Mouse (Mus musculus) adipocyte (in vitro differentiated cells): ENCODE results near the gene Gm14685.
"Not testable (repeated sequence)": the region's sequence is repeated elsewhere in the genome, so short reads cannot be mapped to it uniquely, and the experiment has no call there.

Experiments
- DNase-seq: peaks from one replicate; pipeline ENCODE4 v3.0.0-alpha.2; 2016; ENCODE audit warnings: low spot score

Gene Gm14685

DNA sequence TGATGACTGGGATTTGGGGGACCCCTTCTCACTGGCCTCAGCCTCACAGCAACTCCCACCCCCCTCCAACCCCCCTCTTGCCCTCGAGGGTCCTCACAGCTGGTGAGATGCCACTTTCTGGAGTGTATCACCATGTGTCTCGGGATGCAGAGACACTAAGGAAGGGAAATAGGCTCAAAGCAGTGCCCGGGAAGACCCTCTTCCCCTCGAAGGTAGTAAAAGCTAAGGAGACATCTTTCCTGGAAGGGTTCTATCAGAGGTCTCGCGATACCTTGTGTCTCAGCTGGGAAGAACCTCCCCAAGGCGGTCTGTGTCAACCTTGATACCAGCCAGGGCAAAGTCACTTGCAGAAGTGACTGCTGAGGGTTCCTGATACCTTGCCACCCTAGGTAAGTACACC is at the start of gene Gm14685:
Gene Gm14685, plus strand, starts transcription at position 301 of the 400 bp plus-strand sequence.
- DNase-seq = not testable (repeated sequence)

DNA sequence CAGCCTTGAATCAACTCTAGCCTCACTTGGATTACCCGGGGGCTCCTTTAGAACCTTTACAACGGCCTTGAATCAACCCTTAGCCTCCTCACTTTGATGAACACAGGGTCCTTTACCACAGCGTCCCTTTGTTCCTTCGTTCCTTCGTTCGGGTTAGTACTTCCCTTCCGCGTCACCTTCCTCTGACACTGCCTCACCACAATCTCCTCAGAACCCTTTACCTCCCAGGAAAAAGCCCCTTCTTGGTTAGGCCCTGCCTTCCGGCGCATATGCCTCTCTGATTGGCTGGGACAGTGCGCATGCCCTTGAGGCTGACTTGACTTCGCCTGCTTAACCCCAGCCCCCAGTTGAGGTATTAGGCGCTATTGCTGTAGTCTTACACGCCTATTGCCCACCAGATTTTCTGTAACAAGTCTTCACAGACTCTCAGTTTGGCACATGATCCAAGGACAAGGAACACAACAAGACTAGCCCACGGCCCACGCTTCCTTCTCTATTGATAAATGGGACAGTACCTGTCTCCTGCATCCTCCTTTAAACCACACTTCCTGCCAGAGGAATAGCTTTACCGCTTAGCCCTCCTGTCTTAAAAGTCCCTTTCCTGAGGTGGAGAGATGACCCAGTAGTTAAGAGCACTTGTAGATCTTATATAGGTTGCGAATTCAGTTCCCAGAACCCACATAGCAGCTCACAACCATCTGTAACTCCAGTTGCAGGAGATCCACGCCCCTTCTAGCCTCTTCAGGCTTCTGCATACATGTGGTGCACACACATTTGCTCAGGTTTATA is 34.4 kb upstream of the Gm14685 start, which contains the start of gene Xlr4a:
Gene Xlr4a, minus strand, starts transcription at position 212 of the 789 bp plus-strand sequence.
- not testable (repeated sequence) for DNase-seq

DNA sequence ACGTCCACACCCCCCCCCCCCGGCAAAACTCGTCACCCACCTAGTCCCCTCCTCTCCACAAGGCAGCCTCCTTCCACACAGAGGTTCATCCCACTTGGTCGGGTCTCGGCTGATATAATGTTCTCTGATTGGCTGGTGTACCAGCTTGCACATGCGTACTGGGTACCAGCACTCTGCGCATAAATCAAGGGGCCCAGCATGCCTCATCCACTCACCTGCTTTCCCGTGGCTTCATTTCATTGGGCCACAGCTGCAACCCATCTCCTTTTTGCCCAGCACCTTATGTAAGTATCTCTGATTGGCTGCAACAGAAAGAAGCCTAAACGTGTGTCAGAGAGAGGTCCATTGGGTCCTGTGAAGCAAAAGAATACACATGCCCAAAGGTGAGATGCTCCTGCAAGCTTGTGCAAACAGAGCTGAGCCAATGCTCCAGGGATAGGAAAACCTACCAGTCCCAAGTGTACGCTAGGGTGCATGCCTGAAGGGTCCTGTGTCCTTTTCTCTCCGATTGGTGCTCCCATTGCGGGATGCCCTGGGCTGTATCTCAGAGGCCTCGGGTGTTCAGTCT is 19.8 kb upstream of the Gm14685 start, which contains the start of gene Xlr3a:
Gene Xlr3a, minus strand, starts transcription at position 155 of the 568 bp plus-strand sequence.
- not testable (repeated sequence) for DNase-seq

DNA sequence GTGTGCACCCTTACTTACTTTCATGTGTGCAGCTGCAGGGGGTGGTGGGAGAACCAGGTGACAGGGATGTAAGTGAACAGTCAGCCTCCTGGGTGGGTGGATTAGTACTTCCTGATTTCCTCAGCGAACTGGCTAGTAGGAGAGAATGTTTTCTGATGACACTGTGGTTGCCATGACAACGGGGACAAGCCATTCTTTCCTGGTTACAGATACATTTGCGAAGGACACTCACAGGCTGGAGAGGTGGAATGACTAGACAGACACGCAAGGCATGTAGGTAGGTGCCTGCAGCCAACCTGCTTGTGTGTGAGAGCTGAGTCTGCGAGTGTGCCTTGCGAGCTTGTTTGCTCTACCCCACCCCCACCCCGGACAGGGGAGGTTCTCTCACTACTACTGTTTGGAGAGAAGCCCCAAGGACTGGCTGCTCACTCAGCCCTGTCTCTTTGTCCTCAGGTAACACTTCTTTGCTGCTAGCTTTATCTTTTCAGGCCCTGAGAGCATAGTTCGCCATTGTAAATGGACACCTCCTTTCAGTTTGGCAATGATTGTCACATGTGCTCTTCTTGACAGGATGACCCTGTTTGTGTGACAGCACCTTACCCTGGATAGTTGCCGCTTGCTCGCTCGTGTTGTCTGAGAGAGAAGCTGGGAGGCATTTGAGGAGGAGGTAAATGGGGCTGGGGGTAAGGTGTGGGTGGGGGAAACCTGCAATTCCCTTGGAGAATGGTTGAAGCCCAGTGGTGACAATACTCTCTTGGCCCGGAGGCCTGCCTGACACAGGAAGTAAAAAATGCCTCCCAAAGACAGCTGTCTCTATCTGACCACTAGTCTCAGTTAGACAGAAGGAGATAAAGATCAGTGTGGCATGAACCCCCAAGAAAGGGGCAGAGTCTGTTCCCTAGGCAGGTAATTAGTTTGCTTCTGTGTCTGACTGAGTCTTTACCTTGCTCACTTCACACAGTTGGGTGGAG is 6.3 kb downstream of the Gm14685 start:
- DNase-seq = not testable (repeated sequence)

DNA sequence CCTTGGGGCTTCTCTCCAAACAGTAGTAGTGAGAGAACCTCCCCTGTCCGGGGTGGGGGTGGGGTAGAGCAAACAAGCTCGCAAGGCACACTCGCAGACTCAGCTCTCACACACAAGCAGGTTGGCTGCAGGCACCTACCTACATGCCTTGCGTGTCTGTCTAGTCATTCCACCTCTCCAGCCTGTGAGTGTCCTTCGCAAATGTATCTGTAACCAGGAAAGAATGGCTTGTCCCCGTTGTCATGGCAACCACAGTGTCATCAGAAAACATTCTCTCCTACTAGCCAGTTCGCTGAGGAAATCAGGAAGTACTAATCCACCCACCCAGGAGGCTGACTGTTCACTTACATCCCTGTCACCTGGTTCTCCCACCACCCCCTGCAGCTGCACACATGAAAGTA is 26.4 kb downstream of the Gm14685 start:
- not testable (repeated sequence) for DNase-seq

DNA sequence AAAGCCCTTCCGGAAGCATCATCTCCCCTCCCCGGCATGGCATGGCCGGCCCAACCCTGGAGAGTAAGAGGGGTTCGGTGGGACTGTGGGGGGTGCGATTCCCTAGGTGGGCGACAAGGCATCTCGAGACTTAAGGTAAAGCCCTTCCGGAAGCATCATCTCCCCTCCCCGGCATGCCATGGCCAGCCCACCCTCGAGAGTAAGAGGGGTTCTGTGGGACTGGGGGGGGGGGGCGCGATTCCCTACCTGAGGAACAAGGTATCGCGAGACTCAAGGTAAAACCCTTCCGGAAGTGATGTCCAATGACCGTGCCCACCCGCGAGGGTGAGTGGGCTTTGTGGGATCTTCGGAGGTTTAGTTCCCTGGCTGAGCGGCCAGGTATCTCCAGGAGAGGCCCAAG is 31.6 kb downstream of the Gm14685 start, which contains the start of gene Xlr5b:
Gene Xlr5b, plus strand, starts transcription at position 301 of the 400 bp plus-strand sequence.
- not testable (repeated sequence) for DNase-seq

DNA sequence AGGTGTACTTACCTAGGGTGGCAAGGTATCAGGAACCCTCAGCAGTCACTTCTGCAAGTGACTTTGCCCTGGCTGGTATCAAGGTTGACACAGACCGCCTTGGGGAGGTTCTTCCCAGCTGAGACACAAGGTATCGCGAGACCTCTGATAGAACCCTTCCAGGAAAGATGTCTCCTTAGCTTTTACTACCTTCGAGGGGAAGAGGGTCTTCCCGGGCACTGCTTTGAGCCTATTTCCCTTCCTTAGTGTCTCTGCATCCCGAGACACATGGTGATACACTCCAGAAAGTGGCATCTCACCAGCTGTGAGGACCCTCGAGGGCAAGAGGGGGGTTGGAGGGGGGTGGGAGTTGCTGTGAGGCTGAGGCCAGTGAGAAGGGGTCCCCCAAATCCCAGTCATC is 32.5 kb downstream of the Gm14685 start, which contains the start of gene DXBay18:
Gene DXBay18, minus strand, starts transcription at position 101 of the 400 bp plus-strand sequence.
- DNase-seq = not testable (repeated sequence)

DNA sequence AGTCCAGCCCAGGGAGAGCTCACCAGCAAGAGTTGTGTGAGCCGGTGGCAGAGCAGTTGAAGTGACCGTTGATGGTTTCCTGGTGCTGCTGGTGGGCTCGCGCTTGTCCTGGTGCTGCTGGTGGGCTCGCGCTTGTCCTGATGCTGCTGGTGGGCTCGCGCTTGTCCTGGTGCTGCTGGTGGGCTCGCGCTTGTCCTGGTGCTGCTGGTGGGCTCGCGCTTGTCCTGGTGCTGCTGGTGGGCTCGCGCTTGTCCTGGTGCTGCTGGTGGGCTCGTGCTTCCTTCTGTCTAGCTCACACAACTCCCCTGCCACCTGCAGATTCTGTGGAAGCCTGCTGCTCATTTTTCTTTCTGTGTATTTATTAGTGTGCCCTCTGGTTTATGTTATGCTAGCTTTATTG is 60.0 kb downstream of the Gm14685 start, which contains the start of gene Spin2d:
Gene Spin2d, minus strand, starts transcription at position 101 of the 400 bp plus-strand sequence.
- not testable (repeated sequence) for DNase-seq
